Mouse (Mus musculus) heart, adult 2 months (tissue): ENCODE results near the gene Rnase2a.
"Not testable (repeated sequence)": the region's sequence is repeated elsewhere in the genome, so short reads cannot be mapped to it uniquely, and the experiment has no call there.

ENCODE experiments used
- CTCF ChIP-seq: fragments of 200-600 bp; IDR thresholded peaks from 2 replicates; pipeline ENCODE4 v1.8.1; 2022; ENCODE audit warnings: antibody characterized with exemption, mild to moderate bottlenecking, moderate library complexity
- EP300 ChIP-seq: fragments of 200-500 bp; IDR thresholded peaks from 2 replicates; pipeline ENCODE4 v1.6.1; 2011; ENCODE audit warnings: low read depth, low read length, control low read depth; ENCODE audit not compliant: insufficient read depth

GRCm38 (mm10) chr14:51237488-51237887 lies 18.4 kb downstream of the Rnase2a start:
- not testable (repeated sequence) for TF ChIP-seq EP300, CTCF
